9 mouse cellular contexts compared by ENCODE assay signal in genomic region chr4:22477711-22478230, GRCm38 (mm10). TPM values are rescaled to one million over a fixed set of nuclear protein-coding genes. Genes with fewer than 3 reads are reported as not detected.
DNase-seq lines count a peak whose midpoint lies in the region; ATAC-seq and TF ChIP-seq lines count a peak whose summit lies in the region.
"Had no signal": no experiment of that assay in that cellular context is flagged by ENCODE, and none has a peak within 500 bp of the region (broad histone marks: within the 10 kb centered on the region; RNA-seq: fewer than 3 reads in every experiment).

No protein-coding gene starts in this region.

- no peak overlapping the region for H3K9ac ChIP-seq in kidney, embryonic 15.5 days
- peak overlapping the region; percentile 63 for H3K9ac ChIP-seq in forebrain, embryonic 13.5 days
- peak overlapping the region; percentile 87 for H3K9ac ChIP-seq in midbrain, embryonic 11.5 days (ENCODE audit: low read length)

- no peaks in the 10 kb centered on the region for H3K36me3 ChIP-seq in kidney, embryonic 15.5 days
- H3K36me3 ChIP-seq in forebrain, embryonic 13.5 days (ENCODE audit: poor library complexity, severe bottlenecking) = no peaks in the 10 kb centered on the region
- H3K36me3 ChIP-seq in midbrain, embryonic 11.5 days (ENCODE audit: control insufficient read depth, insufficient read depth, low read length) = no peaks in the 10 kb centered on the region; the same call in 1 of the 2 replicates
- no peaks in the 10 kb centered on the region for H3K36me3 ChIP-seq in thymus, adult 2 months (ENCODE audit: control insufficient read depth, insufficient read depth, low read length)

- DNase-seq in kidney, adult 11 months = no peak
- peak; percentile 23 for DNase-seq in R1 (ENCODE audit: low read depth, low spot score)
- DNase-seq in midbrain, embryonic 11.5 days (ENCODE audit: low spot score, missing footprints) = peak; percentile 97
- no peak for DNase-seq in natural killer cell, adult 2 months (ENCODE audit: low spot score in 2 of 2)
- DNase-seq in thymus, adult 2 months = no peak
- DNase-seq in gastrocnemius, postnatal 14 days = no peak

- H3K27ac ChIP-seq in kidney, embryonic 15.5 days = no peak overlapping the region
- H3K27ac ChIP-seq in forebrain, embryonic 13.5 days = peak overlapping the region; percentile 85
- H3K27ac ChIP-seq in midbrain, embryonic 11.5 days (ENCODE audit: low read depth, low read length) = peak overlapping the region; percentile 97
- H3K27ac ChIP-seq in thymus, adult 2 months (ENCODE audit: control insufficient read depth, insufficient read depth, low read length) = no peak overlapping the region

- peaks cover 26% of the 10 kb centered on the region for H3K4me1 ChIP-seq in kidney, embryonic 15.5 days
- H3K4me1 ChIP-seq in forebrain, embryonic 13.5 days = peaks cover 41% of the 10 kb centered on the region
- H3K4me1 ChIP-seq in midbrain, embryonic 11.5 days (ENCODE audit: control insufficient read depth, insufficient read depth, low read length) = peaks cover 18% of the 10 kb centered on the region; the same call in 1 of the 2 replicates
- no peaks in the 10 kb centered on the region for H3K4me1 ChIP-seq in thymus, adult 2 months (replicated peaks; ENCODE audit: control insufficient read depth, insufficient read depth, low read length)

- peak overlapping the region; percentile 35 for H3K4me3 ChIP-seq in kidney, embryonic 15.5 days (replicated peaks)
- H3K4me3 ChIP-seq in forebrain, embryonic 13.5 days = peak overlapping the region; percentile 44
- peak overlapping the region; percentile 54 for H3K4me3 ChIP-seq in midbrain, embryonic 11.5 days (ENCODE audit: low read depth, low read length)
- no peak overlapping the region for H3K4me3 ChIP-seq in thymus, adult 2 months (ENCODE audit: control insufficient read depth, insufficient read depth, low read length)

- TF ChIP-seq POLR2A in thymus, adult 2 months (IDR thresholded peaks at IDR 0.05; ENCODE audit: control insufficient read depth, extremely low read depth, insufficient read depth, low read length, poor library complexity) = no peak

- no peak for TF ChIP-seq CTCF in thymus, adult 2 months (IDR thresholded peaks at IDR 0.05; ENCODE audit: borderline replicate concordance, control insufficient read depth, extremely low read depth, insufficient read depth, low read length, poor library complexity)

- peaks cover 85% of the 10 kb centered on the region for H3K27me3 ChIP-seq in kidney, embryonic 15.5 days
- H3K27me3 ChIP-seq in forebrain, embryonic 13.5 days = peaks cover 25% of the 10 kb centered on the region
- H3K27me3 ChIP-seq in midbrain, embryonic 11.5 days (ENCODE audit: control insufficient read depth, insufficient read depth, low read length) = no peaks in the 10 kb centered on the region
- H3K27me3 ChIP-seq in thymus, adult 2 months (ENCODE audit: control insufficient read depth, insufficient read depth, low read length) = peaks cover 3% of the 10 kb centered on the region; the same call in 1 of the 2 replicates

- 2% methylated on average over 18 of the region's 28 CpGs for WGBS in kidney, embryonic 15.5 days
- 1% methylated on average over 14 of the region's 28 CpGs for WGBS in forebrain, embryonic 13.5 days
- WGBS in midbrain, embryonic 11.5 days = 0% methylated on average over 19 of the region's 28 CpGs
- 7% methylated on average over 14 of the region's 28 CpGs for WGBS in thymus, adult 2 months

- H3K9me3 ChIP-seq in kidney, embryonic 15.5 days (replicated peaks) = no peaks in the 10 kb centered on the region
- H3K9me3 ChIP-seq in forebrain, embryonic 13.5 days (replicated peaks) = no peaks in the 10 kb centered on the region
- H3K9me3 ChIP-seq in midbrain, embryonic 11.5 days (ENCODE audit: control insufficient read depth, low read length) = no peaks in the 10 kb centered on the region

- intact Hi-C loops in gastrocnemius, postnatal 14 days (cut with DNase I; ENCODE audit: low total_unique reads) = loop anchor here (10.0 kb wide), 1 partner anchor 1677 kb away; no protein-coding TSS in a partner anchor

- H3K4me2 ChIP-seq in kidney, embryonic 15.5 days = peak overlapping the region; percentile 63
- H3K4me2 ChIP-seq in forebrain, embryonic 13.5 days = peak overlapping the region; percentile 69
- peak overlapping the region; percentile 94 for H3K4me2 ChIP-seq in midbrain, embryonic 11.5 days

- ATAC-seq in kidney, embryonic 15.5 days (replicated peaks; ENCODE audit: low FRiP score) = no peak
- ATAC-seq in forebrain, embryonic 13.5 days = peak; percentile 46
- peak; percentile 62 for ATAC-seq in midbrain, embryonic 11.5 days (ENCODE audit: low FRiP score)

RNA-seq across cellular contexts. Expression of gene Pou3f2, which starts 10.4 kb away (rescaled TPM):
- 0.05 TPM in 1 of 2 replicates, not detected in the other for polyA plus RNA-seq in kidney, embryonic 15.5 days (2015; fragmentation: Nextera tagmentation; extraction: Ambion mirVana)
- 38.3 and 44.0 TPM in 2 replicates for polyA plus RNA-seq in forebrain, embryonic 13.5 days (2015; fragmentation: Nextera tagmentation; extraction: Ambion mirVana)
- polyA plus RNA-seq in midbrain, embryonic 11.5 days (2014; fragmentation: Nextera tagmentation; extraction: Ambion mirVana) = 55.6 and 66.9 TPM in 2 replicates
- polyA plus RNA-seq in thymus, adult 2 months (2012; rRNA removed) = 0.01 and 0.03 TPM in 2 replicates
- total RNA-seq in gastrocnemius, postnatal 14 days (2021) = under 1 TPM; 0.13 to 0.14 TPM
- polyA plus RNA-seq: large intestine, adult 2 months had no signal

Comparison
In these comparisons a context has a peak if more than half of its experiments do, and no peak if none do; other contexts are left out.
1. H3K27ac ChIP-seq: peak in forebrain, embryonic 13.5 days (single experiment) and midbrain, embryonic 11.5 days (single experiment); none in kidney, embryonic 15.5 days (single experiment) and thymus, adult 2 months (single experiment).
2. DNase-seq: peak in R1 (single experiment) and midbrain, embryonic 11.5 days (single experiment); none in kidney, adult 11 months (single experiment), natural killer cell, adult 2 months (0 of 2), thymus, adult 2 months (single experiment) and gastrocnemius, postnatal 14 days (single experiment).
3. RNA of gene Pou3f2, which starts 10.4 kb away (polyA plus RNA-seq): 55.6 to 66.9 TPM in midbrain, embryonic 11.5 days and 38.3 to 44.0 TPM in forebrain, embryonic 13.5 days; 0.05 TPM in kidney, embryonic 15.5 days and 0.01 to 0.03 TPM in thymus, adult 2 months; every median in the first group is over 10 times any median in the second.
4. Peak in every context shown above with its lines, with median percentiles within 50 percentile points of each other: H3K4me2 ChIP-seq.